Mouse (Mus musculus): Measurements from ENCODE around the gene Fam83b. TPM values are rescaled to one million over a fixed set of nuclear protein-coding genes. Genes with fewer than 3 reads are reported as not detected.

The Fam83b gene
- total and polyA plus RNA-seq, 3 experiments, result 0.11 TPM; not detected in 2

DNA sequence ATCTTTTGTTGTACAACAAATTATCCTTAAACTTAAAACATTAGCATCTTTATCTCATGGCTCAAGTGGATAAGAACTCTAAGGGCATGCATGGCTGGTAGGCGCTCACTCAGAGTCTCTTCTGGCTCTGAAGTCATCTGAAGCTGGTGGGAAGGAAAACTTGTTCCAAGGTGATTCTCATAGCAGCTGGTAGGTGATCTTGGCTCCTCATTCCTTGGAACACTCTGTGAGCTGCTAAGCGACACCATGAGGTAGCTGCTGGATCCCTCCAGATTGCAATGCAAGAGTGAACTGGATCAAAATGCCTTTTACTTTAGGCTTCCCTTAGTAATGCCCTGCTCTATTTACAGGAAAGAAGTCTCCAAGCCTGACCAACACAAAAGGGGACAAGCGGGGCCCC lies 34.5 kb downstream of the Fam83b start:
- no peak overlapping the region for H3K4me3 ChIP-seq (ENCODE audit: low read depth, low read length)
- no peaks in the 10 kb centered on the region for H3K4me1 ChIP-seq (ENCODE audit: insufficient read depth, low read depth, low read length)
- no peaks in the 10 kb centered on the region for H3K27me3 ChIP-seq (ENCODE audit: insufficient read depth, low read length)
- ATAC-seq (ENCODE audit: extremely low read depth, insufficient number of reproducible peaks, low FRiP score, poor library complexity, severe bottlenecking) (no peak), DNase-seq (ENCODE audit: low spot score) (no peak)
- H3K36me3 ChIP-seq (replicated peaks), result no peaks in the 10 kb centered on the region
- no peaks in the 10 kb centered on the region for H3K9me3 ChIP-seq (replicated peaks)
- TF ChIP-seq GATA1 (IDR thresholded peaks at IDR 0.05; ENCODE audit: borderline replicate concordance, low read length) (no peak), GATA2 (IDR thresholded peaks at IDR 0.05; ENCODE audit: borderline replicate concordance, low read depth, low read length) (no peak), TAL1 (conservative IDR thresholded peaks at IDR 0.05; ENCODE audit: low read depth, low read length) (no peak), POLR2AphosphoS5 (IDR thresholded peaks at IDR 0.05; ENCODE audit: insufficient replicate concordance, low read depth, low read length) (no peak), CTCF (IDR thresholded peaks at IDR 0.05; ENCODE audit: low read depth, low read length) (no peak)

DNA sequence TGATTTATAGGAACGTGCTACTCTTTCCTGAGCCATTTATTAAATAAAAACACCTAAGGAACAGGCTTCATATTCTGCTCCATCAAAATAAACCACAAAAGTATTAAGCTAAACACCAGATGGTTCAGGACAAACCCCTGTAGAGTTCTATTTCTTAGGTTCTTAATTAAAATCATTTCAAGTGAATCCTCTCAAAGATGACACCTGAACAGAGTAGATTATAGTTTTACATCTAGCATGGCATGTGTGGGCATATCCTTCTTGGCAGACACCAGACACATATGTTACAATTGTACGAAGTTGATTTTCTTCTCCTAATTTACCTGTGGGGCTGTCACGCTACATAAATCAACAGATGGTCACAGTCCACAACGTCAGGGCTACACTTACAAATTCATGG lies 35.5 kb downstream of the Fam83b start:
- no peak overlapping the region for H3K4me3 ChIP-seq (ENCODE audit: low read depth, low read length)
- no peaks in the 10 kb centered on the region for H3K9me3 ChIP-seq (replicated peaks)
- ATAC-seq (ENCODE audit: extremely low read depth, insufficient number of reproducible peaks, low FRiP score, poor library complexity, severe bottlenecking), result no peak
- H3K27me3 ChIP-seq (ENCODE audit: insufficient read depth, low read length), result no peaks in the 10 kb centered on the region
- no peak for DNase-seq (ENCODE audit: low spot score)
- no peaks in the 10 kb centered on the region for H3K36me3 ChIP-seq (replicated peaks)
- H3K4me1 ChIP-seq (ENCODE audit: insufficient read depth, low read depth, low read length), result no peaks in the 10 kb centered on the region
- TF ChIP-seq TAL1 (conservative IDR thresholded peaks at IDR 0.05; ENCODE audit: low read depth, low read length) (no peak), GATA2 (IDR thresholded peaks at IDR 0.05; ENCODE audit: borderline replicate concordance, low read depth, low read length) (no peak)

DNA sequence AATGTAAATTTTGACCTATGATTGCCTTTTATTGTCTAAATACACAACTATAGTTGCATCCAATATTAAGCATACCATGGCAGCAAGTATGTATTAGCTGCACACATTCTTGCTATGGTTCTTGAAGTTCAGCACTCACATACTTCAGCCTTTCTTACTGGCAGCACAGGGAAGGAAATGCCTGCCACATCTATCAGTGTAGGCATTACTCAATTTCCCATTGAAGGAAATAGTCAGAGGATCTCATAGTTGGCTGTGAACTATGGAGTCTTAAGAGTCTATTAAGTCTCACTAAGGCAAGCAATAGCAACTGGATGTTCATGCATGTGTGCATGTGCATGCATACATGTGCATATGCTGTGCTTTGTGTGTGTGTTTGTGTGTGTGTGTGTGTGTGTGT lies 41.3 kb downstream of the Fam83b start:
- ATAC-seq (ENCODE audit: extremely low read depth, insufficient number of reproducible peaks, low FRiP score, poor library complexity, severe bottlenecking), result no peak

DNA sequence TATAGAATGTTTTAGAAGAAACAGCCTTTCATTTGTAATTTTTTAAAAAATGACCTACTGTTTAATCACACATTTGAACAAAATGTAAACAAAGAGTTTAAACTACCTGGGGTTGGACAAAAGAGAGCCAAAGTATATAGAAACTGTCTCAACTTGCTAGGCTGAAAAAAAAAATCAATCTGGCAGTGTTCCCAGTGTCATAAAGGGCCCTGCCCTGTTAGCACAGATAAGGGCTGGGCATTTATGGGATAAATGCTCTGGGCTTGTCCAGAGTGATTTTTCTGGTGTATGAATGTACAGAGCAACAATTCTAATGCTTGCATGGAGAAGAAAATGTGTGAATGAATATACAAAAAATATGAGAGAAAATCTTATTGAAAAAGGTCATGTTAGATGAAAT lies 43.8 kb downstream of the Fam83b start:
- Histone ChIP-seq H3K4me3 (ENCODE audit: low read depth, low read length) (no peak overlapping the region), H3K27me3 (ENCODE audit: insufficient read depth, low read length) (no peaks in the 10 kb centered on the region), H3K36me3 (replicated peaks) (no peaks in the 10 kb centered on the region), H3K4me1 (ENCODE audit: insufficient read depth, low read depth, low read length) (no peaks in the 10 kb centered on the region), H3K9me3 (replicated peaks) (no peaks in the 10 kb centered on the region)
- TF ChIP-seq POLR2AphosphoS5 (IDR thresholded peaks at IDR 0.05; ENCODE audit: insufficient replicate concordance, low read depth, low read length) (no peak), GATA1 (IDR thresholded peaks at IDR 0.05; ENCODE audit: borderline replicate concordance, low read length) (no peak), TAL1 (conservative IDR thresholded peaks at IDR 0.05; ENCODE audit: low read depth, low read length) (no peak), CTCF (IDR thresholded peaks at IDR 0.05; ENCODE audit: low read depth, low read length) (no peak), GATA2 (IDR thresholded peaks at IDR 0.05; ENCODE audit: borderline replicate concordance, low read depth, low read length) (no peak)
- DNase-seq (ENCODE audit: low spot score) (no peak), ATAC-seq (ENCODE audit: extremely low read depth, insufficient number of reproducible peaks, low FRiP score, poor library complexity, severe bottlenecking) (no peak)

More for the DNA sequence above, 41.3 kb downstream of the Fam83b start:
- DNase-seq (ENCODE audit: low spot score), result no peak
- Histone ChIP-seq H3K27me3 (ENCODE audit: insufficient read depth, low read length) (no peaks in the 10 kb centered on the region), H3K4me1 (ENCODE audit: insufficient read depth, low read depth, low read length) (no peaks in the 10 kb centered on the region), H3K9me3 (replicated peaks) (no peaks in the 10 kb centered on the region), H3K4me3 (ENCODE audit: low read depth, low read length) (no peak overlapping the region), H3K36me3 (replicated peaks) (no peaks in the 10 kb centered on the region)
- TF ChIP-seq GATA1 (IDR thresholded peaks at IDR 0.05; ENCODE audit: borderline replicate concordance, low read length) (no peak), CTCF (IDR thresholded peaks at IDR 0.05; ENCODE audit: low read depth, low read length) (no peak), TAL1 (conservative IDR thresholded peaks at IDR 0.05; ENCODE audit: low read depth, low read length) (no peak), GATA2 (IDR thresholded peaks at IDR 0.05; ENCODE audit: borderline replicate concordance, low read depth, low read length) (no peak), POLR2AphosphoS5 (IDR thresholded peaks at IDR 0.05; ENCODE audit: insufficient replicate concordance, low read depth, low read length) (no peak)

DNA sequence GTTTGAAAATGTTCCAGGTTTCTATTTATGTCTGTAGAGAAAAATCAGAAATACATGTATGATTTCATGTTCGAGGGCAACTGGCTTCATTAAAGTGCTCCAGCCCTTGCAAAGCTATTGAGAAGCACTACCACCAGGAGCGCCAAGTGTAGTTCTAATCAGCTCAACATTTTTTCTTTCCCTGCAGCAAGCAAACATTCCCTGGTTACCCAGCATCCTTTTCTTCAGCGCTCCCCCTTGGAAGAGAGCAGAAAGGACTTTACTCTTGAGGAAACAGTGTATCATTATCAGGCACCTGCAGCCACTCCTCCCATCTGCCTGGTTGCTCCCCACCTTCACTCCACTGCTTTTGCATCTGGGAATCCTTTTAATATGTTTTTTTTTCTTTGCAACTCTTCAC lies 45.3 kb downstream of the Fam83b start:
- H3K9me3 ChIP-seq (replicated peaks), result no peaks in the 10 kb centered on the region
- H3K27me3 ChIP-seq (ENCODE audit: insufficient read depth, low read length), result no peaks in the 10 kb centered on the region
- TF ChIP-seq TAL1 (conservative IDR thresholded peaks at IDR 0.05; ENCODE audit: low read depth, low read length) (no peak), GATA1 (IDR thresholded peaks at IDR 0.05; ENCODE audit: borderline replicate concordance, low read length) (no peak), CTCF (IDR thresholded peaks at IDR 0.05; ENCODE audit: low read depth, low read length) (no peak), GATA2 (IDR thresholded peaks at IDR 0.05; ENCODE audit: borderline replicate concordance, low read depth, low read length) (no peak), POLR2AphosphoS5 (IDR thresholded peaks at IDR 0.05; ENCODE audit: insufficient replicate concordance, low read depth, low read length) (no peak)
- no peaks in the 10 kb centered on the region for H3K4me1 ChIP-seq (ENCODE audit: insufficient read depth, low read depth, low read length)
- ATAC-seq (ENCODE audit: extremely low read depth, insufficient number of reproducible peaks, low FRiP score, poor library complexity, severe bottlenecking), result no peak
- DNase-seq (ENCODE audit: low spot score), result no peak
- H3K4me3 ChIP-seq (ENCODE audit: low read depth, low read length), result no peak overlapping the region
- no peaks in the 10 kb centered on the region for H3K36me3 ChIP-seq (replicated peaks)

DNA sequence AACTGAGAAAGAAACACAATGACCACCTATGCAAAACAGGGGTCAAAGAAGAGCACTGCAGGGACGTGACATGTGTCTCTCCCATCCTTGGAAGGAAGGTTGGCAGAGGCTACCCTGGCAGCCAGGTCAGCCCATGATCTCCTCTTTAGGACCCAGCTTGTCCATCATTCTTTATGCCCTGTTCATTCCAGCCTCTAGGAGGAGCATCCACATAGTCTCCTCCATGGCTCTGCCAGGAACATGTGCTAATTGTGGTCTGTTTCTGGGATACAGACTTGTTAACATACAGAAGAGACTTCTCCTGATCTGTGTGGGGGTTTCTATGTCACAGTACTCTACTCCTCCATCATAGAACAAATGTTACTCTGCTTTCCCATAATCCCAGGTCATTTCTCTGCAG lies 48.3 kb downstream of the Fam83b start:
- no peaks in the 10 kb centered on the region for H3K36me3 ChIP-seq (replicated peaks)
- no peak overlapping the region for H3K4me3 ChIP-seq (ENCODE audit: low read depth, low read length)
- DNase-seq (ENCODE audit: low spot score) (no peak), ATAC-seq (ENCODE audit: extremely low read depth, insufficient number of reproducible peaks, low FRiP score, poor library complexity, severe bottlenecking) (no peak)
- no peaks in the 10 kb centered on the region for H3K4me1 ChIP-seq (ENCODE audit: insufficient read depth, low read depth, low read length)
- H3K27me3 ChIP-seq (ENCODE audit: insufficient read depth, low read length), result no peaks in the 10 kb centered on the region
- H3K9me3 ChIP-seq (replicated peaks), result no peaks in the 10 kb centered on the region
- TF ChIP-seq TAL1 (conservative IDR thresholded peaks at IDR 0.05; ENCODE audit: low read depth, low read length) (no peak), POLR2AphosphoS5 (IDR thresholded peaks at IDR 0.05; ENCODE audit: insufficient replicate concordance, low read depth, low read length) (no peak), CTCF (IDR thresholded peaks at IDR 0.05; ENCODE audit: low read depth, low read length) (no peak), GATA2 (IDR thresholded peaks at IDR 0.05; ENCODE audit: borderline replicate concordance, low read depth, low read length) (no peak), GATA1 (IDR thresholded peaks at IDR 0.05; ENCODE audit: borderline replicate concordance, low read length) (no peak)

DNA sequence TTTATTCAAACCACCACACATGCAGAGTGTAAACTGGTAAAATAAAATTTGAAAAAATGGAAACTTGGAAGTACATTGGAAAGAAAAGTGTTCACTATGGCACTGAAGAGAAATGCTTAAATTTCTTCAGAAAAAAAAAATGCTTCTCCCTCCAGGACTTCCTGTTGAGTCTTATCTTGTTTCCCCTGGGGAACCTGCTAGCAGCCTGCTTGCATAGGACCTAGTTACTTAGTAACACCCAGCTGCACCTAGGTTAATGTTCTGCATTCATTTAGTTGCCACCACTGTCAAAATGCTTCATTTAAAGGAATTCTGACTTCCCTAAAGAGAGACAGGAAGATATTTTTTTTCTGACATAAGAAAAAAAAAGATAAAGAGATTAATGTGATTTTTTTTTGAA lies 61.3 kb downstream of the Fam83b start:
- Histone ChIP-seq H3K9me3 (replicated peaks) (no peaks in the 10 kb centered on the region), H3K4me1 (ENCODE audit: insufficient read depth, low read depth, low read length) (no peaks in the 10 kb centered on the region), H3K4me3 (ENCODE audit: low read depth, low read length) (no peak overlapping the region), H3K36me3 (replicated peaks) (no peaks in the 10 kb centered on the region), H3K27me3 (ENCODE audit: insufficient read depth, low read length) (no peaks in the 10 kb centered on the region)
- ATAC-seq (ENCODE audit: extremely low read depth, insufficient number of reproducible peaks, low FRiP score, poor library complexity, severe bottlenecking) (no peak), DNase-seq (ENCODE audit: low spot score) (no peak)
- TF ChIP-seq GATA1 (IDR thresholded peaks at IDR 0.05; ENCODE audit: borderline replicate concordance, low read length), result no peak
- no peak for TF ChIP-seq POLR2AphosphoS5 (IDR thresholded peaks at IDR 0.05; ENCODE audit: insufficient replicate concordance, low read depth, low read length)
- TF ChIP-seq GATA2 (IDR thresholded peaks at IDR 0.05; ENCODE audit: borderline replicate concordance, low read depth, low read length), result no peak
- TF ChIP-seq CTCF (IDR thresholded peaks at IDR 0.05; ENCODE audit: low read depth, low read length), result no peak
- TF ChIP-seq TAL1 (conservative IDR thresholded peaks at IDR 0.05; ENCODE audit: low read depth, low read length), result no peak

Data from G1E (cell line).